Mouse (Mus musculus) B cell, adult 62 days (primary cell): ENCODE measurements around the gene Saa4. TPM values are rescaled to one million over a fixed set of nuclear protein-coding genes. Genes with fewer than 3 reads are reported as not detected.

Experiments used
- total RNA-seq: library from RNA; stranded (reverse); gene quantifications from 4 replicates; pipeline ENCODE4 v1.2.4, GENCODE M21; 2023

Saa4 gene
- not detected in 4 replicates for total RNA-seq

DNA sequence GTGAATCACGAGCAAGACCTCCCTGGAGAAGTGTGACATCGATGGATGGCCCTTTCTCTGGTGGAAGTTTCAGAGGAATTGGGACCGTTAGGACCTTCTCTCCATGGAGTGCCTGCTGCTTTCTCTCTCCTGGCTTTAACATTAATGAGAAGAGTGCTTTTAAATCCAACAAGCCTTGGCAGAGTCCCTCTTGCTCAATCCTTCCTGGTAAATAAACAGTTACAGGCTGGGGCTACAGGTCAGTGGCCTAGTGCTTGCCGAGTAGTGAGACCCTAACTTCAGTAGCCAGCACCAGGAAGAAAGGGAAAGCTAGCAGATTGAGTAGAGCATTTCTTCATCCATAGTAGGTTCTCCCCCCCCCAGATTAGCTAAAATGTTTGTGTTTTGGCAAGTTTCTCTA is at the start of gene Saa4:
Saa4 (minus strand) TSS at position 146 of the 400 bp plus-strand sequence.

DNA sequence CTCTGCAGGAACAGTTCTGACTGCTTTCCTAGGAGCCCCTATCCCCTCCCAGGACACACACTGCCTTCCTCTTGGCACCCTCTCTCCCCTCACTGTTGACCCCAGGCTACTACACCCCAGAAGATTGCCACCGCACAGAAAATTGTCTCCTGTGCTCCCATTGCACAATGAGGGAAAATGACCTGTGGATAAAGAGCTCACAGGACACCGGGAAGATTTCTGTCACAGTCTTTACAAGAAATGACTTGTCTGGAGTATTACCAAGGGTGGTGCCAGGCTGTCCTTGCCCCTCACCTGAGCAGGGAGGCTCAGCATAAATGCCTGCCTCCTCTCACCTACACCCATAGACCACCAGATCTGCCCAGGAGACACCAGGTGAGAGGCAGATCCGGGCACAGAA is 19.1 kb upstream of the Saa4 start, which contains the start of gene Saa2:
Saa2 (plus strand) TSS at position 301 of the 400 bp plus-strand sequence.

DNA sequence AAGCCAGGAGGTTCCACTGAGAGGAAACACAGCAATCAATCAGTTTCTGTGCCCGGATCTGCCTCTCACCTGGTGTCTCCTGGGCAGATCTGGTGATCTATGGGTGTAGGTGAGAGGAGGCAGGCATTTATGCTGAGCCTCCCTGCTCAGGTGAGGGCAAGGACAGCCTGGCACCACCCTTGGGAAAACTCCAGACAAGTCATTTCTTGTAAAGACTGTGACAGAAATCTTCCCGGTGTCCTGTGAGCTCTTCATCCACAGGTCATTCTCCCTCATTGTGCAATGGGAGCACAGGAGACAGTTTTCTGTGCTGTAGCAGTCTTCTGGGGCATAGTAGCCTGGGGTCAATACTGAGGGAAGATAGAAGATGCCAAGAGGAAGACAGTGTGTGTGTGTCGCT is 10.5 kb upstream of the Saa4 start, which contains the start of gene Saa1:
Saa1 (minus strand) TSS at position 101 of the 400 bp plus-strand sequence.

DNA sequence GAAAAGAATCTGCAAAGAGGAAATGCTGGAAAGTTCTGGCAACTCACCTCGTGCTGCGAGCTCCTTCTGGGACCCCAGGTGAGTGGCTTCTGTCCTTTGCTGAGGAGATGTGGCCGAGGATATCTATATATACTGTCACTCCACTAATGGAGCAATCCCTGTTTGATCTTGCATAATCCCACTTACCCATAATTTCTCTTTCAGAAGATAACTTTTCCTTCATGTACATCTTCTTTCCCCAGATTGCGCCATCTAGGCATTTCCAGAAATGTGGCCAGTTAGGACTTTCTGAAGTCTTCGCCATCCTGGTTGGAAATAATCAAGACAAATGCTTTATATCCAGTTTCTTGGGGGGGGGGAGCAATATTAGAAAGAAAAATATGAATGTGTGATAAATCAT is 16.8 kb downstream of the Saa4 start, which contains the start of gene Saa3:
Saa3 (minus strand) TSS at position 101 of the 400 bp plus-strand sequence.

DNA sequence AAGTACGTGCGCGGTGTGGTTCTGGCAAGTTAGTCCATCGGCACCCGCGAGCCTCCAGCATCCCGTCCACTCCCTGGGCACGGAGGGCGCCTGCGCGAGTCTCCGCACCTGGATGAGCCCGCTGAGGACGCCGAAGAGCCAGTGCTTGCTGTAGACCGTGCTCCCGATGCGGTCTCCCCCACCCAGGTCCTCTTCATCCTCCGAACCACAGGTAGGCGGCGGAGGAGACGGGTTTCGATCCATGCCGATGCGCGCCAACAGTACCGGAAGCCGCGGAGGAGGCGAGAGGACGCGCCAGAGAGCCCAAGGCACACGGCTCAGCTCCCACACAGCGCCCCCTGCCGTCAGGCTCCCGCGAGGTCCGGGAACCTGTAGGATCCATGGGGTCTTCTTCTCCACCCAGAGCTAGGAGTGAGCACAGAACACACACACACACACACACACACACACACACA is 22.0 kb downstream of the Saa4 start, which contains the start of gene Saal1:
Saal1 (minus strand) TSS at position 291 of the 455 bp plus-strand sequence.

Other genes starting within 250 kb of the Saa4 start
- 25.4 to 29.7 TPM (median 27.2 TPM) in 4 replicates for gene Sergef, start 92.8 kb downstream of the Saa4 start, total RNA-seq
- not detected in 4 replicates for gene Tph1, start 60.1 kb downstream of the Saa4 start, total RNA-seq
- gene Saal1, start 21.9 kb downstream of the Saa4 start, total RNA-seq, result 13.7 to 17.4 TPM (median 15.1 TPM) in 4 replicates
- 0.26 to 2.0 TPM in 2 of 4 replicates, not detected in the others for gene Saa3, start 16.9 kb downstream of the Saa4 start, total RNA-seq
- not detected in 4 replicates for gene Saa1, start 10.4 kb upstream of the Saa4 start, total RNA-seq
- gene Saa2, start 19.2 kb upstream of the Saa4 start, total RNA-seq, result not detected in 4 replicates
- 57.9 to 68.5 TPM (median 62.8 TPM) in 4 replicates for gene Hps5, start 63.5 kb upstream of the Saa4 start, total RNA-seq
- 55.6 to 71.2 TPM (median 62.9 TPM) in 4 replicates for gene Gtf2h1, start 63.5 kb upstream of the Saa4 start, total RNA-seq
- 151 to 165 TPM (median 159 TPM) in 4 replicates for gene Ldha, start 108.9 kb upstream of the Saa4 start, total RNA-seq
- gene Ldhc, start 128.6 kb upstream of the Saa4 start, total RNA-seq, result not detected in 4 replicates
- gene Tsg101, start 187.4 kb upstream of the Saa4 start, total RNA-seq, result 54.4 to 67.3 TPM (median 57.4 TPM) in 4 replicates
- 4.9 to 8.7 TPM (median 6.4 TPM) in 4 replicates for gene Uevld, start 225.9 kb upstream of the Saa4 start, total RNA-seq